Mouse (Mus musculus): ENCODE measurements around the gene Plch2.

Plch2 gene

DNA sequence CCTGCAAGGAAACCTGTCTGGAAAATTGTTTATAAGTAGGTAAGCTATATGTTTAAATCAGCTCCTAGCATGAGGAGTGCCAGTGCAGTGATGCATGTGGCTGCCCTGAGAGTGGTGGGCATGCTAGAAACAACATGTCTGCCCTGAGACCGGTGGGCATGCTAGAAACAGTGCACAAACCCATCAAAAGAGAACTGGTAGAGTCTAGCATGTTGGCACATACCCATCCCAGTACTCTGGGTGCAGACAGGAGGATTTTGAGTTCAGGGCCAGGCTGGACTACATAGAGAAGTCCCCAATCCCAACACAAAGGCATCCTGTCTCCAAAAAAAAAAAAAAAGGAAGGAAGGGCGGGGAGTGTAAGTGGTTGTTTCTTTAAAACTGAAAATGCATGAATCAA, 121.8 kb downstream of the Plch2 start:
- no peak for DNase-seq (ENCODE audit: low read depth in 1 of 2, low spot score in 2 of 2)

GRCm38 (mm10) chr4:154933306-154933907, 123.2 kb downstream of the Plch2 start:
- no peak for DNase-seq (ENCODE audit: low read depth in 1 of 2, low spot score in 2 of 2)

Data from monocyte, adult 2 months (primary cell).